Mouse (Mus musculus): Measurements from ENCODE around the gene Ntrk2. TPM values are rescaled to one million over a fixed set of nuclear protein-coding genes. Genes with fewer than 3 reads are reported as not detected.

The Ntrk2 gene
- total RNA-seq, 2 experiments from 2014 or later: 1.9 to 2.0 TPM

GRCm38 (mm10) chr13:58843826-58844225 lies 37.5 kb downstream of the Ntrk2 start:
- no peak for DNase-seq

- DNase-seq: no peak
Measured at GRCm38 (mm10) chr13:58848578-58848977, 42.2 kb downstream of the Ntrk2 start.

- DNase-seq: no peak
Measured at GRCm38 (mm10) chr13:58853685-58854084, 47.3 kb downstream of the Ntrk2 start.

GRCm38 (mm10) chr13:58866239-58866638 lies 59.9 kb downstream of the Ntrk2 start:
- DNase-seq: no peak

GRCm38 (mm10) chr13:58866776-58867435 lies 60.5 kb downstream of the Ntrk2 start:
- no peak for DNase-seq

GRCm38 (mm10) chr13:58882468-58882867 lies 76.1 kb downstream of the Ntrk2 start:
- no peak for DNase-seq

GRCm38 (mm10) chr13:58882916-58883315 lies 76.5 kb downstream of the Ntrk2 start:
- no peak for DNase-seq

GRCm38 (mm10) chr13:58886108-58886507 lies 79.7 kb downstream of the Ntrk2 start:
- DNase-seq: no peak

GRCm38 (mm10) chr13:58896254-58896910 lies 90.0 kb downstream of the Ntrk2 start:
- no peak for DNase-seq

GRCm38 (mm10) chr13:58899337-58899736 lies 93.0 kb downstream of the Ntrk2 start:
- DNase-seq: no peak

GRCm38 (mm10) chr13:58902313-58902712 lies 95.9 kb downstream of the Ntrk2 start:
- no peak for DNase-seq

GRCm38 (mm10) chr13:58904742-58905735 lies 98.7 kb downstream of the Ntrk2 start:
- no peak for DNase-seq

GRCm38 (mm10) chr13:58911936-58912335 lies 105.6 kb downstream of the Ntrk2 start:
- no peak for DNase-seq

- no peak for DNase-seq
Measured at GRCm38 (mm10) chr13:58912559-58912958, 106.2 kb downstream of the Ntrk2 start.

GRCm38 (mm10) chr13:58914061-58914814 lies 107.9 kb downstream of the Ntrk2 start:
- DNase-seq: no peak

GRCm38 (mm10) chr13:58916348-58916747 lies 110.0 kb downstream of the Ntrk2 start:
- DNase-seq: no peak

GRCm38 (mm10) chr13:58920241-58920640 lies 113.9 kb downstream of the Ntrk2 start:
- DNase-seq: no peak

GRCm38 (mm10) chr13:58921255-58921654 lies 114.9 kb downstream of the Ntrk2 start:
- DNase-seq: no peak

- no peak for DNase-seq
Measured at GRCm38 (mm10) chr13:58921705-58922104, 115.3 kb downstream of the Ntrk2 start.

GRCm38 (mm10) chr13:58922174-58922573 lies 115.8 kb downstream of the Ntrk2 start:
- no peak for DNase-seq

GRCm38 (mm10) chr13:58923496-58923895 lies 117.1 kb downstream of the Ntrk2 start:
- DNase-seq: no peak

- no peak for DNase-seq
Measured at GRCm38 (mm10) chr13:58924486-58924885, 118.1 kb downstream of the Ntrk2 start.
